Mouse (Mus musculus) neural tube, embryonic 15.5 days (tissue): ENCODE measurements around the gene Hgd. TPM values are rescaled to one million over a fixed set of nuclear protein-coding genes. Genes with fewer than 3 reads are reported as not detected.

Source experiments
- ATAC-seq: fragments of 200-750 bp; cut with Nextera tagmentation; 2 replicates; pipeline ENCODE4 v1.8.0; 2017; ENCODE audit warnings: mild to moderate bottlenecking, moderate TSS enrichment, moderate library complexity; ENCODE audit not compliant: low FRiP score
- H3K27ac ChIP-seq: fragments of 300-500 bp; sonication (generic); replicated peaks from 2 replicates; pipeline ENCODE4 v1.5.1; 2015; ENCODE audit warnings: mild to moderate bottlenecking, inconsistent platforms
- H3K27me3 ChIP-seq: fragments of 300-500 bp; sonication (generic); replicated peaks from 2 replicates; pipeline ENCODE4 v1.6.1; 2015; ENCODE audit warnings: inconsistent platforms
- H3K36me3 ChIP-seq: fragments of 300-500 bp; sonication (generic); 2 replicates; pipeline ENCODE4 v1.6.1; 2015; ENCODE audit warnings: inconsistent platforms
- H3K4me1 ChIP-seq: fragments of 300-500 bp; sonication (generic); 2 replicates; pipeline ENCODE4 v1.6.1; 2015; ENCODE audit warnings: inconsistent platforms
- H3K4me2 ChIP-seq: fragments of 300-500 bp; sonication (generic); 2 replicates; pipeline ENCODE4 v1.6.1; 2015; ENCODE audit warnings: inconsistent platforms, mild to moderate bottlenecking, moderate library complexity
- H3K4me3 ChIP-seq: fragments of 300-500 bp; sonication (generic); replicated peaks from 2 replicates; pipeline ENCODE4 v1.5.1; 2015; ENCODE audit warnings: mild to moderate bottlenecking, inconsistent platforms
- H3K9ac ChIP-seq: fragments of 300-500 bp; sonication (generic); replicated peaks from 2 replicates; pipeline ENCODE4 v1.6.1; 2015; ENCODE audit warnings: mild to moderate bottlenecking, inconsistent platforms
- H3K9me3 ChIP-seq: fragments of 300-500 bp; sonication (generic); replicated peaks from 2 replicates; pipeline ENCODE4 v1.6.1; 2016; ENCODE audit warnings: inconsistent platforms
- WGBS: fragments of 180-500 bp; shearing (Covaris S2); methylation state at CpG from one replicate; pipeline ENCODE4 v1.1.7; 2015; ENCODE audit warnings: mixed read lengths; 5-methylcytosine and 5-hydroxymethylcytosine counted together
- polyA plus RNA-seq: library from polyadenylated mRNA; unstranded; fragments of >200 nt; fragmentation: Nextera tagmentation; extraction: Ambion mirVana; gene quantifications from 2 replicates; pipeline ENCODE4 v1.2.1, GENCODE M21; 2015

Hgd gene
- polyA plus RNA-seq, 1 experiment from 2014 or later = 0.23 TPM

- H3K9me3 ChIP-seq = no peaks in the 10 kb centered on the region
- H3K36me3 ChIP-seq = peaks cover 12% of the 10 kb centered on the region
- no peaks in the 10 kb centered on the region for H3K27me3 ChIP-seq
- no peak overlapping the region for H3K27ac ChIP-seq
- WGBS = 53% methylated on average over 6 of the region's 6 CpGs
- H3K9ac ChIP-seq = no peak overlapping the region
- peaks cover 3% of the 10 kb centered on the region; the same call in 1 of the 2 replicates for H3K4me1 ChIP-seq
- no peak overlapping the region for H3K4me3 ChIP-seq
- ATAC-seq = no peak
- no peak overlapping the region for H3K4me2 ChIP-seq
Measured at GRCm38 (mm10) chr16:37562414-37562813, 17.5 kb upstream of the Hgd start.

GRCm38 (mm10) chr16:37562961-37563360 lies 17.0 kb upstream of the Hgd start:
- no peaks in the 10 kb centered on the region for H3K27me3 ChIP-seq
- no peak overlapping the region for H3K4me3 ChIP-seq
- WGBS = 75% methylated on average over 5 of the region's 5 CpGs
- H3K9me3 ChIP-seq = no peaks in the 10 kb centered on the region
- H3K9ac ChIP-seq = no peak overlapping the region
- ATAC-seq = no peak
- peaks cover 6% of the 10 kb centered on the region; the same call in 1 of the 2 replicates for H3K4me1 ChIP-seq
- H3K27ac ChIP-seq = no peak overlapping the region
- H3K4me2 ChIP-seq = no peak overlapping the region
- peaks cover 7% of the 10 kb centered on the region for H3K36me3 ChIP-seq

DNA sequence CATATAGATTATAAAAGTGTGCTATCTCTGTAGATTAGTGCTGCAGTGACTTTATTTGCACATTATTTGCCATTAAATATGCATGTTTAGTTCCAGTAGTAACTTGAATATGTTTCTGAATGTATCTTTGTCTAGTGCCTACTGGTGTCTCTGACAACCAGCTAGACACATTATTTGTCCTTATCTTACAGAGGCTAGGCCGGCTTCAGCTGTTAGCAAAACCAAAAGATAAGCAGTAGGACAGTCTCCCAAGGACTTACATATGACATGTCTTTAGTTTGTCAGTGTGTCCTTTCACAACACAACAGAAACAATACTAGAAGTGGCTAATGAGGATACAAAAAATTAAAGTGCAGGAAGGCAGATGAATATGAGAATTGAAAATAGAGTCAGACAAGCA lies 14.8 kb upstream of the Hgd start:
- no peaks in the 10 kb centered on the region for H3K9me3 ChIP-seq
- 92% methylated on average over 1 of the region's 1 CpGs for WGBS
- ATAC-seq = no peak
- no peaks in the 10 kb centered on the region for H3K27me3 ChIP-seq
- no peak overlapping the region for H3K4me3 ChIP-seq
- H3K9ac ChIP-seq = no peak overlapping the region
- H3K4me1 ChIP-seq = peaks cover 6% of the 10 kb centered on the region; the same call in 1 of the 2 replicates
- no peak overlapping the region for H3K4me2 ChIP-seq
- no peaks in the 10 kb centered on the region for H3K36me3 ChIP-seq
- no peak overlapping the region for H3K27ac ChIP-seq

DNA sequence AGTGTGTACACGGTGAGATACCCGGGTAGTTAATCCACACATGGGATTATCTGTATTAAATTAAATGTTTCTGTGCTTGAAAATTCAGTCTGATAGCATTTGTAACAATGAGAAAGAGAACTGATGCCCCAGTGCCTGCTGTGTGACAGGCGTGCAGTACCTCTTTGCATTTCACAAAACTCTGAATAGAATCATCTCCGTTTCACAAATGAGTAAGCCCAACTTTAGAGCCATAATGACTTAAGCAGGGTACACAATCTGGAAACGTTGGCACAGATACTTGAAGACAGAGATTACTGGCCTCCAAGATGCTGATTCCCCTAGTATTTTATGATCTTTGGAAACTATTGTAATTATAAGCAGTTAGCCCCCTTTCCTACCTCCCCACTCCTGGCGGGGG lies 13.8 kb upstream of the Hgd start:
- no peak overlapping the region for H3K27ac ChIP-seq
- no peak overlapping the region for H3K9ac ChIP-seq
- H3K27me3 ChIP-seq = no peaks in the 10 kb centered on the region
- no peak overlapping the region for H3K4me2 ChIP-seq
- peaks cover 6% of the 10 kb centered on the region; the same call in 1 of the 2 replicates for H3K4me1 ChIP-seq
- H3K4me3 ChIP-seq = no peak overlapping the region
- H3K9me3 ChIP-seq = no peaks in the 10 kb centered on the region
- no peak for ATAC-seq
- H3K36me3 ChIP-seq = no peaks in the 10 kb centered on the region
- WGBS = 66% methylated on average over 6 of the region's 6 CpGs

- Histone ChIP-seq H3K27me3 (no peaks in the 10 kb centered on the region), H3K27ac (no peak overlapping the region), H3K4me2 (no peak overlapping the region), H3K4me1 (peaks cover 6% of the 10 kb centered on the region; the same call in 1 of the 2 replicates), H3K9ac (no peak overlapping the region), H3K36me3 (no peaks in the 10 kb centered on the region), H3K9me3 (no peaks in the 10 kb centered on the region), H3K4me3 (no peak overlapping the region)
- no peak for ATAC-seq
- 80% methylated on average over 12 of the region's 12 CpGs for WGBS
Measured at GRCm38 (mm10) chr16:37567113-37568050, 12.6 kb upstream of the Hgd start.

DNA sequence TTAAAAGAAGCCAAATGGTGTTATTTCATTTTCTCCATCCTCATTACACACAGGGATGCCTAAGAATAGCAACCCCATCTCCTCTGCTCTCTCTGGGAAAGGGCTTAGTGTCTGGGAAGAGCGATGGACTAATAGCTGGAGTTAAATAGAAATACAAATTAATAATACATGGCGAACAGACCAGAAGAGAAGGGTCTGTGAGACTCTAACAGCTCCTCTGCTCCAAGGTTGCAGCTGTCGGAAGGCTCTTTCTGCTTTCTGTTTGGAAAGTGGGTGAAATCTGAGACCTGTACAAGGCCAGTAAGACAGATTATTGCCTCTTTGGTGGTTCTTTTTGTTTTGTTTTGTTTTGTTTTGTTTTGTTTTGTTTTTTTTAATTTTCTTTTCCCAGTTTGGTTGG lies 8.4 kb upstream of the Hgd start:
- Histone ChIP-seq H3K9me3 (no peaks in the 10 kb centered on the region), H3K4me3 (no peak overlapping the region), H3K27ac (peak overlapping the region; percentile 7; the same call in 1 of the 2 replicates), H3K36me3 (no peaks in the 10 kb centered on the region), H3K4me1 (peaks cover 5% of the 10 kb centered on the region; the same call in 1 of the 2 replicates), H3K4me2 (no peak overlapping the region), H3K9ac (no peak overlapping the region), H3K27me3 (no peaks in the 10 kb centered on the region)
- WGBS = 72% methylated on average over 3 of the region's 3 CpGs
- ATAC-seq = no peak

DNA sequence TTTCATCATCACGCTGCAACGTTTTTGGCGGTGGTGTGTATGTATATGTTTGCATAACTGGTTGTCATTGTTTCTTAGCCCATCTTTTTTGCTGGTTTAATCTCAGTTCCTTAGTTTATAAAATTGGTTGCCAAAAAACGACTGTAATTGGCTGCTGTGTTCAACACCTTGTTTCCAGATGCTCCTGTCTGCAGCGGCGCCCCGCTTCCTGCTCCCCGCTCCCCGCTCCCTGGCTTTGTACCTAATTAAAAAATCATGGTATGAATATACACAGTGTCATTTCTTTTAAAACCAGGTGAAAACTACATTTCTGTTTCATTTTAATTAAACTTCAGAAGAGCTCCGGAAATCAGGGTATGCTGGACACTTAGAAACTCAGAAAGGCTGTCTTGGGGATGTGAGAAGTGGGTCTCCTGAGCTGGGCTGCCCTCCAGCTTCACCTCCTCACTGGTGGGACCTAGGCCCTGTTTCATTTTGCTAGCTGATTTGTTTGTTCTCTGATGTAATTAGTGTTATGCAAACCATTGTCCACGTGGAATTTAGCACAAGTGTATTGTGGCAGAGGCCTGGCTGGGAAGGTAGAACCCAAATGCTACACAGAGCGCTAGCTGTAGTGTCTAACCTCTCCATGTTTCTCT lies 7.7 kb upstream of the Hgd start:
- Histone ChIP-seq H3K36me3 (no peaks in the 10 kb centered on the region), H3K9ac (no peak overlapping the region), H3K27ac (no peak overlapping the region), H3K4me1 (0 out of 2 replicates have a peak, but pooled peaks cover 4% of the 10 kb centered on the region), H3K9me3 (no peaks in the 10 kb centered on the region), H3K4me3 (no peak overlapping the region), H3K4me2 (no peak overlapping the region), H3K27me3 (no peaks in the 10 kb centered on the region)
- ATAC-seq = no peak
- WGBS = 84% methylated on average over 12 of the region's 12 CpGs

DNA sequence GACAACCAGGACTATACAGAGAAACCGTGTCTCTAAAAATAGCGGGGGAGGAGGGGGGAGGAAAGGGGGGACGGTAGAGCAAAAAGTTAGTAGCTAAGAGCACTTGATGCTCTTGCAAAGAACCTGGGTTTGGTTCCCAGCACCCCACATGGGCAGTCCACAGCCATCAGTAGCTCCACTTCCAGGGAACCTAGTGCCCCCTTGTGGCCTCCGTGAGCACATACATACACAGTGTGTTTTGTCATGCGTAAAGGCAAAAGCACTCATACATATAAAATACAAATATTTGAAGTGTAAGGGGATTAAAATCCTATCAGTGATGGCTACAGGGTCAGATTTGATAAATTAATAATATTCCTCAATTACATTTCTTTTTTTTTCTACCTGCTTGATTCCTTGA lies 6.9 kb upstream of the Hgd start:
- H3K4me1 ChIP-seq = no peaks in the 10 kb centered on the region
- no peaks in the 10 kb centered on the region for H3K27me3 ChIP-seq
- no peak overlapping the region for H3K4me2 ChIP-seq
- no peak overlapping the region for H3K4me3 ChIP-seq
- H3K36me3 ChIP-seq = no peaks in the 10 kb centered on the region
- no peak overlapping the region for H3K9ac ChIP-seq
- no peaks in the 10 kb centered on the region for H3K9me3 ChIP-seq
- no peak for ATAC-seq
- 93% methylated on average over 5 of the region's 5 CpGs for WGBS
- no peak overlapping the region for H3K27ac ChIP-seq

DNA sequence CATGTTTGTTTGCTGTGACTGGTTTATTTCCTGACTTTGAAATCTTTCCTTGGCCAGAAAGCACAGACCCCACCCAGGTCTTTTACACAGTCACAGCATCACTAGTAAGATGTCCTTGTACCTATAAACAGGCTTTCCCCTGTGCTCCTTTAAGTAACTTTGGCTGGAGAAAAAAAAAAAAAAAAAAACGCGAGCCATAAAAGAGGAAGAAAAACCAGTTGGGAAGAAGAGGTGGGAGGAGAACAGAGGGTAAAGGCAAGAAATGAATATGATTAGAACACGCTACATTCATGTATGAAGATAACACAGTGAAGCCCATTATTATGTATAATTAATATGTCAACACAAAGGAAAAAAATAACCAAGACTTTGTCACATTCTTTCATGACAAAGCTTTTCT lies 4.6 kb upstream of the Hgd start:
- no peaks in the 10 kb centered on the region for H3K27me3 ChIP-seq
- no peak for ATAC-seq
- 78% methylated on average over 3 of the region's 3 CpGs for WGBS

GRCm38 (mm10) chr16:37579591-37579990 lies 362 bp upstream of the Hgd start:
- Histone ChIP-seq H3K4me3 (no peak overlapping the region), H3K27me3 (no peaks in the 10 kb centered on the region), H3K9me3 (no peaks in the 10 kb centered on the region), H3K9ac (no peak overlapping the region), H3K36me3 (no peaks in the 10 kb centered on the region), H3K27ac (no peak overlapping the region), H3K4me2 (no peak overlapping the region), H3K4me1 (peaks cover 11% of the 10 kb centered on the region)
- ATAC-seq = no peak
- 85% methylated on average over 1 of the region's 1 CpGs for WGBS

More for the DNA sequence above, 4.6 kb upstream of the Hgd start:
- Histone ChIP-seq H3K9ac (no peak overlapping the region), H3K9me3 (no peaks in the 10 kb centered on the region), H3K27ac (no peak overlapping the region), H3K4me2 (no peak overlapping the region), H3K4me3 (no peak overlapping the region), H3K4me1 (no peaks in the 10 kb centered on the region), H3K36me3 (no peaks in the 10 kb centered on the region)

GRCm38 (mm10) chr16:37580651-37581050 lies 698 bp downstream of the Hgd start:
- no peak overlapping the region for H3K4me3 ChIP-seq
- H3K9me3 ChIP-seq = no peaks in the 10 kb centered on the region
- peaks cover 21% of the 10 kb centered on the region for H3K4me1 ChIP-seq
- no peak for ATAC-seq
- H3K36me3 ChIP-seq = no peaks in the 10 kb centered on the region
- no peak overlapping the region for H3K4me2 ChIP-seq
- no peaks in the 10 kb centered on the region for H3K27me3 ChIP-seq
- 94% methylated on average over 4 of the region's 4 CpGs for WGBS
- H3K9ac ChIP-seq = no peak overlapping the region
- H3K27ac ChIP-seq = no peak overlapping the region

- Histone ChIP-seq H3K36me3 (no peaks in the 10 kb centered on the region), H3K4me2 (no peak overlapping the region), H3K9ac (no peak overlapping the region), H3K9me3 (no peaks in the 10 kb centered on the region), H3K4me1 (peaks cover 23% of the 10 kb centered on the region), H3K4me3 (no peak overlapping the region), H3K27ac (no peak overlapping the region), H3K27me3 (no peaks in the 10 kb centered on the region)
- ATAC-seq = no peak
- WGBS = 44% methylated on average over 3 of the region's 3 CpGs
Measured at GRCm38 (mm10) chr16:37581901-37582300, 1.9 kb downstream of the Hgd start.
